Mouse (Mus musculus) embryonic facial prominence, embryonic 15.5 days (tissue): ENCODE results near the gene Tmem269. TPM values are rescaled to one million over a fixed set of nuclear protein-coding genes. Genes with fewer than 3 reads are reported as not detected.

Experiments used
- ATAC-seq: fragments of 200-750 bp; cut with Nextera tagmentation; 2 replicates; pipeline ENCODE4 v1.8.0; 2017; ENCODE audit warnings: low read depth, moderate TSS enrichment; ENCODE audit not compliant: insufficient number of reproducible peaks, low FRiP score, low TSS enrichment
- H3K27ac ChIP-seq: fragments of 300-500 bp; sonication (generic); replicated peaks from 2 replicates; pipeline ENCODE4 v1.5.1; 2015; ENCODE audit warnings: mild to moderate bottlenecking, inconsistent platforms
- H3K27me3 ChIP-seq: fragments of 300-500 bp; sonication (generic); 2 replicates; pipeline ENCODE4 v1.6.1; 2015; ENCODE audit warnings: inconsistent platforms
- H3K36me3 ChIP-seq: fragments of 300-500 bp; sonication (generic); 2 replicates; pipeline ENCODE4 v1.6.1; 2015; ENCODE audit warnings: mild to moderate bottlenecking, inconsistent platforms
- H3K4me1 ChIP-seq: fragments of 300-500 bp; sonication (generic); 2 replicates; pipeline ENCODE4 v1.6.1; 2015; ENCODE audit warnings: inconsistent platforms
- H3K4me2 ChIP-seq: fragments of 300-500 bp; sonication (generic); replicated peaks from 2 replicates; pipeline ENCODE4 v1.6.1; 2015; ENCODE audit warnings: mild to moderate bottlenecking, inconsistent platforms
- H3K4me3 ChIP-seq: fragments of 300-500 bp; sonication (generic); replicated peaks from 2 replicates; pipeline ENCODE4 v1.5.1; 2015; ENCODE audit warnings: mild to moderate bottlenecking, inconsistent platforms
- H3K9ac ChIP-seq: fragments of 300-500 bp; sonication (generic); 2 replicates; pipeline ENCODE4 v1.6.1; 2015; ENCODE audit warnings: inconsistent platforms
- H3K9me3 ChIP-seq: fragments of 300-500 bp; sonication (generic); replicated peaks from 2 replicates; pipeline ENCODE4 v1.6.1; 2016; ENCODE audit warnings: inconsistent platforms
- WGBS: fragments of 180-500 bp; shearing (Covaris S2); methylation state at CpG from one replicate; pipeline ENCODE4 v1.1.7; 2015; 5-methylcytosine and 5-hydroxymethylcytosine counted together
- polyA plus RNA-seq: library from polyadenylated mRNA; unstranded; fragments of >200 nt; fragmentation: Nextera tagmentation; extraction: Ambion mirVana; gene quantifications from 2 replicates; pipeline ENCODE4 v1.2.1, GENCODE M21; 2015

The Tmem269 gene
- 0.12 and 0.13 TPM in 2 replicates for polyA plus RNA-seq

DNA sequence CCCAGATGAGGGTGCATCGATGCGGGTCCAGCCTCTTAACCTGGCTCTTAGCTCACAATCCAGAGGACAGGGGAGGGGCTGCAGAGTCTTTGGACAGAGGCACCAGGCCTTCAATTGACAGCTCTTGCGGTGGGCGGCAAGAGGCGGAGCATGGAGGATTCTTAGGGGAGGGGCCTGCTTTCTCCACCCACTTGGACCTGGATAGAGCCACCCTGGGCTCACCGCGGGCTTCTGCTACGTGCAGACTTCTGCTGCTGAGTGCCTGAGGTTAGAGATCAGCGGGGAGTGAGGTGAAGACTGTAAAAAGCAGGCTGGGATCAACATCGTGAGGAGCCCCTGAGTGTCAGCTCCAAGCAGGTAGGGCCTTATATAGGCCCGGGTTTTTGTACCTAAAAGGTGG lies at the start of gene Tmem269:
Tmem269 (minus strand) TSS at position 49 of the 400 bp plus-strand sequence.
- Histone ChIP-seq H3K27ac (no peak within 1 kb of the TSS), H3K4me1 (peaks cover 14% of the 10 kb centered on the region; the same call in 1 of the 2 replicates), H3K4me3 (no peak within 1 kb of the TSS), H3K9ac (no peak within 1 kb of the TSS), H3K36me3 (0 out of 2 replicates have a peak, but pooled peaks cover 3% of the 10 kb centered on the region), H3K4me2 (no peak within 1 kb of the TSS), H3K27me3 (no peaks in the 10 kb centered on the region), H3K9me3 (no peaks in the 10 kb centered on the region)
- no peak for ATAC-seq
- WGBS = 9% methylated on average over 11 of the region's 11 CpGs

- no peak overlapping the region for H3K4me2 ChIP-seq
- WGBS = 76% methylated on average over 13 of the region's 13 CpGs
- H3K9me3 ChIP-seq = no peaks in the 10 kb centered on the region
- peaks cover 17% of the 10 kb centered on the region for H3K36me3 ChIP-seq
- H3K27me3 ChIP-seq = no peaks in the 10 kb centered on the region
- no peak for ATAC-seq
- no peaks in the 10 kb centered on the region for H3K4me1 ChIP-seq
- H3K4me3 ChIP-seq = no peak overlapping the region
- no peak overlapping the region for H3K9ac ChIP-seq
- H3K27ac ChIP-seq = no peak overlapping the region
Observed at GRCm38 (mm10) chr4:119266606-119267005, 48.6 kb upstream of the Tmem269 start.

DNA sequence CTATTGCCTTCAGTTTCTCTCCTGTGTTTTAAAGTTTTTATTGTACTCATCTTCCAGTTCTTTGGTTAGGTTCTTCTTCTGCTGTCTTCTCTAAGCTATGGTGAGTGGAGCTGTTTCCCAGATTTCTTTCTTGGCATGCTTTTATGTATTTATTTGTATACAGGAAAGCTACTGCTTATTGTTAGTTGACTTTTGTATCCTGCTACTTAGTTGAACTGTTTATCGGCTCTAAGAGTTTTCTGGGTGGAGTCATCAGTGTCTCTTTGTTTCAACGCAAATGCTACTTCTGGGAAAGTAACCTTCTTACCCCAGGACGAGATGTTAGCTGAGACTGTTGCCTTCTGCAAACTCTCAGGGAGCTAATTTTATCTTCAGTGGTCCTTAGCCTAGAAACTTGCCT lies 45.4 kb upstream of the Tmem269 start:
- WGBS = 71% methylated on average over 3 of the region's 3 CpGs
- Histone ChIP-seq H3K27me3 (no peaks in the 10 kb centered on the region), H3K4me3 (no peak overlapping the region), H3K4me2 (no peak overlapping the region), H3K36me3 (no peaks in the 10 kb centered on the region), H3K9me3 (no peaks in the 10 kb centered on the region), H3K4me1 (no peaks in the 10 kb centered on the region), H3K27ac (no peak overlapping the region), H3K9ac (no peak overlapping the region)
- no peak for ATAC-seq

DNA sequence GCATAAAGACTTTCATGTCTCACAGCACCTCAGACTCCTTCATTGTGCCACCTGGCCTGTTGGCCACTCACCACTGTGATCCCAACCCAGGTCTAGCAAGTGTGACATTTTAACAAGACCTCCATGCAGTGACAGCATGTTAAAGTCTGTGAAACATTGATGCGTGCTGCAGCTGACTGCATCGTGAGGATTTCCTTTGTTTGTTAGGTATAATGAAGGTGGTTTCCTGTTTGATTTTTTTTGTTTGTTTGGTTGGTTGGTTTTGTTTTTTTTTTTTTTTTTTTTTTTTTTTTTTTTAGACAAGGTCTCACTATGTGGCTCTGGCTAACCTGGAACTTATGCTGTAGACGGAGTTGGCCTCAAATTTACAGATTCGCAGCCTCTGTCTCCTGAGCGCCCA lies 44.5 kb upstream of the Tmem269 start:
- H3K27ac ChIP-seq = no peak overlapping the region
- H3K9ac ChIP-seq = no peak overlapping the region
- no peak for ATAC-seq
- 92% methylated on average over 5 of the region's 5 CpGs for WGBS
- H3K9me3 ChIP-seq = no peaks in the 10 kb centered on the region
- H3K36me3 ChIP-seq = no peaks in the 10 kb centered on the region
- no peak overlapping the region for H3K4me3 ChIP-seq
- no peaks in the 10 kb centered on the region for H3K27me3 ChIP-seq
- H3K4me2 ChIP-seq = no peak overlapping the region
- H3K4me1 ChIP-seq = no peaks in the 10 kb centered on the region

DNA sequence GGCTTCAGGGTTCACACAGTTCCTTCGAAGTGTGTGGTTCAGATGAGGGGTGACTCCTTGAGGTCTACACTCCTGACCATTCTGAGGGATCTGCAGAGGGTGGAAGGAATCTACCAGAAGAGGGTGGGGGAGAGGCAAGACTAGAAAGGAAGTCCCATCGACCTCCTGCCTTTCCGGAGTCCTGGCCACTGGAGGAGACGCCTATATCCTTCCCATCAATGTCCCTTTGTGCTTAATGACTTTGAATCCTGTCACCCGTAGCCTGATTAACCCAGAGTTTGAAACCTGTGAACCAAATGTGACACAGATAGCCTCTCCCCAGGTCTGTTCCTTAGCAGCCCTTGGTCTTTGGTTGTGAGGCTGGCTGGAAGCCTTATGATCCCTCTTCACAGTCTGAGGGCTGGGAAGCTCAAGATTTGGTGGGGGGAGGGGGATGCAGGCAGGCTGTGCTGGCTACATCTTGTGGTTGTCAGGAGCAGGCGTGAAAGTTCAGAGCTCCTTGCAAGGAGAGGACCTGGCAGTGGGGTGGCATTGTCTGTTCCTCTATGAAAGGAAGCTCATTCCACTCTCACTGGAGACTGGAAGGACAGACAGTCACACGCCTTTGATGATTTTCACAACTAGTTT lies 43.2 kb upstream of the Tmem269 start:
- WGBS = 65% methylated on average over 7 of the region's 7 CpGs
- Histone ChIP-seq H3K27me3 (no peaks in the 10 kb centered on the region), H3K27ac (no peak overlapping the region), H3K9me3 (no peaks in the 10 kb centered on the region), H3K36me3 (no peaks in the 10 kb centered on the region), H3K4me3 (no peak overlapping the region), H3K9ac (no peak overlapping the region), H3K4me2 (no peak overlapping the region), H3K4me1 (no peaks in the 10 kb centered on the region)
- ATAC-seq = no peak

DNA sequence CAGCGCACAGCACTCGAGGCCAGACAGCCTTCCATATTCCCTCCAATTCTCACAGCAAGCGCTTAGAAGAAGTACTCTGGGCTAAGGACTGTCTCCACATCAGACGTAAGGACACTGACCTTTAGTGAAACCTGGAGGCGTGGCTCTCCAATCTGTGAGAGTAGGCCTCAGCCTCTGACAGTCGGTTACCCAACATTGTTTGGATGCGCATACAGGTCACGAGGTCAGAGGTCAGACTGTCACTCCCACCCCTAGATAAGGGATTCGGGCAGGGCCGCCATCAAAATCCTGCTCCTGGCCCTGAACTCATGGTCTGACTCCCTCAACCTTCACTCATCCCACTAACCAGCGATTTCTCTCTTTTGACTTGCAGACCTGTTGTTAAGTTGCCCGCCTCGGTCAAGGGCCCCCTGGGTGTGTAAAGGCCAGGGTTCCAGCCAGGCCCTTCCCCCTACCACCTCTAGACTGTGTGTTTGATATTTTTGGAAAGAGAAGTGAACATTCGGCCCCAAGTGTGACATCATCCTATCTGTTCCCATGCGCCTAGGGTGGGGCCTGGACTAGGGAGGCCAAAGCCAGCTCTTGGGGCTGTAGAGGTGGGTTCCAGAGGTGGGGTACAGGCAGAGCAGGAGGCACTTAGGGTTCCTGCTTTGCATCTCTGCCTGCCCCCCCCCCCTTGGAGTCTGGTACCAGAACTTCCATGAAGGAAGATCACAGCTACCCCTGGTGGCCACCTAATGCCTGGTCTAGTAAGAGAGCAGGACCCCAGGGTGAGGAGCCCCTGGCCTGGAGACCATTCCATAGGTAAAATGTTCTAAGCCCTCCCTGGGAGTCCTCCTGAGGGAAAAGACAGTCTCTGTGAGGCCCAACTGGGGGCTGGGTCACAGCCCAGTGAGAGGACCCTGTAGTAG lies 41.6 kb upstream of the Tmem269 start:
- Histone ChIP-seq H3K27ac (no peak overlapping the region), H3K27me3 (no peaks in the 10 kb centered on the region), H3K9ac (no peak overlapping the region), H3K9me3 (no peaks in the 10 kb centered on the region), H3K4me3 (no peak overlapping the region), H3K4me1 (peaks cover 7% of the 10 kb centered on the region), H3K4me2 (no peak overlapping the region), H3K36me3 (no peaks in the 10 kb centered on the region)
- ATAC-seq = no peak
- 82% methylated on average over 15 of the region's 15 CpGs for WGBS

DNA sequence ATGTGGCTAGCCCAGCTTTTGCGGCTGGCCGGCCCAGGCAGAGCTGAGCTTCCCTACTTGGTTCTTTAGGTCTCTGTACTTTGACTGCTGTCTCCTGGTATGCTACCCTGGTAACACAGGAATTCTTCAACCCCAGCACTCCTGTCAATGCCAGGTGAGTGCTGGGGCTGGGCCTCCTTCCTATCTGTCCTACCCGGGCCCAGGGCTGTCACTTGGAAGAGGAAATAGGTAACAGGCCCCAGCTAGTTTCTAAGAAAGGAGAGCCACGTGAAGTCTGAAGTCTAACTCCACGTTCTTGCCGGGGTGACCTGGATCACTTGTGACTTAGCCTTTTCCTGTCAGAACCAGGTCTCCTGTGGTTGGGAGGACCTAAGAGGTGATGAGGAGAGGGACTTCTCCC lies 39.1 kb upstream of the Tmem269 start:
- no peaks in the 10 kb centered on the region for H3K27me3 ChIP-seq
- peaks cover 20% of the 10 kb centered on the region for H3K4me1 ChIP-seq
- no peaks in the 10 kb centered on the region for H3K36me3 ChIP-seq
- 75% methylated on average over 6 of the region's 6 CpGs for WGBS
- no peak overlapping the region for H3K9ac ChIP-seq
- no peak overlapping the region for H3K4me3 ChIP-seq
- no peak for ATAC-seq
- H3K27ac ChIP-seq = no peak overlapping the region
- no peak overlapping the region for H3K4me2 ChIP-seq
- no peaks in the 10 kb centered on the region for H3K9me3 ChIP-seq

DNA sequence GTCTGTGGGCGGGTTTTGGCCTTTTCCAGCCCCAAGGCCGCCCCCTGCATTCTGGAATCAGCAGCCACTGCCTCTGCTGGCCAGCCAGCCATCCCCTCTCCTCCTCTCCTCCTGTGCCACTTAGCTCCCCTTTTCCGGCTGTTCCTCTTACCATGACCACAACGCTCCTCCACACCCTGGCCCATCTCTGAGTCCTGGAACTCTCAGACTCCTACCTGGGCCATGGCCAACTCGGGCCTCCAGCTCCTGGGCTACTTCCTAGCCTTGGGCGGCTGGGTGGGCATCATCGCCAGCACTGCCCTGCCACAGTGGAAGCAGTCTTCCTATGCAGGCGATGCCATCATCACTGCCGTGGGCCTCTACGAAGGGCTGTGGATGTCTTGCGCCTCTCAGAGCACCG lies 37.3 kb upstream of the Tmem269 start, which contains the start of gene Cldn19:
Cldn19 (plus strand) TSS at position 64 of the 400 bp plus-strand sequence.
- H3K36me3 ChIP-seq = no peaks in the 10 kb centered on the region
- no peaks in the 10 kb centered on the region for H3K9me3 ChIP-seq
- peaks cover 20% of the 10 kb centered on the region for H3K4me1 ChIP-seq
- no peak within 1 kb of the TSS for H3K4me2 ChIP-seq
- H3K27me3 ChIP-seq = no peaks in the 10 kb centered on the region
- no peak for ATAC-seq
- WGBS = 75% methylated on average over 12 of the region's 12 CpGs
- H3K4me3 ChIP-seq = no peak within 1 kb of the TSS
- peak within 1 kb of the TSS; percentile 60; the same call in 1 of the 2 replicates for H3K27ac ChIP-seq
- H3K9ac ChIP-seq = no peak within 1 kb of the TSS

DNA sequence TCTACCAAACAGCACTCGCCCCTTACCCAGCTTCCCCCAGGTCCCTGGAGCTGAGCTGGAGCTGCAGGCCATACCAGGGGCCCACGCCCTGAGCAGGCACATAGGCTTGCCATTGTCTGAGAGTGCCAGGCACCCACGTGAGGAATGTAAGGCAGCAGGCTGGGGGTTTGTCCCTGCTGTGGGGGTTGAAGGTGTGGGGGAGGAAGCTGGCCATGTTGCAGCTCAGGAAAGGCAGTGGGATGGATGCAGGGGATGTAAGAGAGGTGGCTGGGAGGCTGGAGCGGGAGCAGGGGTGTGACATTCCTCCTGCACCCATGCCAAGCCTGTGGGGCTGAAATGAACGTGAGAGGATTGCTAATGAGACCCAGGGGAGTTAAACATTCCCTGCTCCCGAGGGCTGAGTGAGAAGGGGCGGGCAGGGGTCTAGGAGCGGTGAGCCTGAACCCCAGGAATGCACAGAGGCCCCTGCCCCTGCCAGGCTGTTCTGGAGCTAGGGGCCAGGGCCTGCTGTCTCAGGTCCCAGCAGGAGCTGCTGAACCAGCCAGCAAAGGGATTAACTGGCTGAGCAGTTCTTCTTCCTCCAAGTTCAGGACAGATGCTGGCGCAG lies 36.1 kb upstream of the Tmem269 start:
- H3K9ac ChIP-seq = no peak overlapping the region
- no peaks in the 10 kb centered on the region for H3K27me3 ChIP-seq
- no peak overlapping the region for H3K4me3 ChIP-seq
- no peaks in the 10 kb centered on the region for H3K36me3 ChIP-seq
- WGBS = 19% methylated on average over 9 of the region's 9 CpGs
- peaks cover 20% of the 10 kb centered on the region for H3K4me1 ChIP-seq
- H3K4me2 ChIP-seq = no peak overlapping the region
- H3K27ac ChIP-seq = peak overlapping the region; percentile 60; the same call in 1 of the 2 replicates
- ATAC-seq = 0 out of 2 replicates have a peak, but pooled peaks have one; percentile 16
- H3K9me3 ChIP-seq = no peaks in the 10 kb centered on the region

DNA sequence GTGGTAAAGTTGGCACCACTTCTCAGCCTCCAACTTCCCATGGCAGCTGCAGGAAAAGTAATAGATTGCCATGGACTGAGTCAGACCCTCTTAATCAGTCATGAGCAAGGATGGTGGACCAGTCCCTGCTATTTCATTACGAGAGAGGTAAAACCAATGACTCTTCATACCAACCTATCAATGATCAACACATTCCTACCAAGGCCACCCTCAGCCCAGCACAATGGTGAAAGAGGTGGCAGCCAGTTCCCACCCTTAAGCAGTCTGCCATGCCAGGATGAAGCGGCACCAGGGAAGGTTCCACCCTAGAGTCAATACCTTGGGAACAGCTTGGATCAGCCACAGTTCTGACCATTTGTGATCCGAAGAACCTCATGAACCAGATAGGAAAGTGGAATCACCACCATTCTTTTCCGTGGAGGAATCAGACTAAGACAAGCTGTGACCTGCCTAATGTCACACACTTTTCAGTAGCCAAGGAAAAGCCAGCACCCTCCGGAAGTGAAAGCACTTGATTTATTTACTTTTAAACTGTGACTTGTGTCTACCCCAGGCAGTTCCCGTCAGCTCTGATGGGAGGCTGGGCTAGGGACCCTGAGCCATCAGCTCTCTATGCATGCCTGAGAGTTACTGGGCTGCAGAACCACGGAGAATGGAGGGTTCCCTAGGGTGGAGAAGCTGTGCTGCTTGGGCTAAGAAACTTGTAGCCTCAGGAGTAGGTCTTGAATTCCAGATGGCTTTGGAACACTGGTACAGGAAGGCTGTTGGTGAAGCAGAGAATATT lies 34.2 kb upstream of the Tmem269 start:
- Histone ChIP-seq H3K36me3 (peaks cover 14% of the 10 kb centered on the region; the same call in 1 of the 2 replicates), H3K4me3 (no peak overlapping the region), H3K27ac (no peak overlapping the region), H3K4me1 (peaks cover 27% of the 10 kb centered on the region), H3K4me2 (no peak overlapping the region), H3K27me3 (no peaks in the 10 kb centered on the region), H3K9me3 (no peaks in the 10 kb centered on the region), H3K9ac (no peak overlapping the region)
- 57% methylated on average over 7 of the region's 7 CpGs for WGBS
- ATAC-seq = no peak
